Mouse (Mus musculus): ENCODE measurements around the gene C330021F23Rik. TPM values are rescaled to one million over a fixed set of nuclear protein-coding genes. Genes with fewer than 3 reads are reported as not detected.

The C330021F23Rik gene
- polyA plus RNA-seq, 1 experiment from 2014 or later, result 5.6 TPM

GRCm38 (mm10) chr8:3540076-3540475 lies 27.7 kb upstream of the C330021F23Rik start:
- Histone ChIP-seq H3K4me1 (ENCODE audit: control insufficient read depth, insufficient read depth, low read length) (no peaks in the 10 kb centered on the region), H3K9me3 (ENCODE audit: control insufficient read depth, low read length) (no peaks in the 10 kb centered on the region; the same call in 1 of the 2 replicates), H3K4me3 (ENCODE audit: low read depth, low read length) (no peak overlapping the region), H3K36me3 (ENCODE audit: control insufficient read depth, insufficient read depth, low read length) (peaks cover 5% of the 10 kb centered on the region), H3K27me3 (ENCODE audit: control insufficient read depth, insufficient read depth, low read length) (no peaks in the 10 kb centered on the region), H3K9ac (ENCODE audit: low read length) (no peak overlapping the region), H3K4me2 (ENCODE audit: low read depth) (no peak overlapping the region), H3K27ac (ENCODE audit: low read depth, low read length) (no peak overlapping the region)
- ATAC-seq (ENCODE audit: insufficient read depth, low FRiP score, low TSS enrichment), result no peak
- no peak for DNase-seq (ENCODE audit: low spot score)
- WGBS, result 86% methylated on average over 4 of the region's 4 CpGs

- ATAC-seq (ENCODE audit: insufficient read depth, low FRiP score, low TSS enrichment) (no peak), DNase-seq (ENCODE audit: low spot score) (no peak)
- Histone ChIP-seq H3K4me1 (ENCODE audit: control insufficient read depth, insufficient read depth, low read length) (no peaks in the 10 kb centered on the region), H3K27ac (ENCODE audit: low read depth, low read length) (no peak overlapping the region), H3K36me3 (ENCODE audit: control insufficient read depth, insufficient read depth, low read length) (peaks cover 2% of the 10 kb centered on the region), H3K4me3 (ENCODE audit: low read depth, low read length) (no peak overlapping the region), H3K27me3 (ENCODE audit: control insufficient read depth, insufficient read depth, low read length) (no peaks in the 10 kb centered on the region), H3K9ac (ENCODE audit: low read length) (no peak overlapping the region), H3K9me3 (ENCODE audit: control insufficient read depth, low read length) (no peaks in the 10 kb centered on the region; the same call in 1 of the 2 replicates), H3K4me2 (ENCODE audit: low read depth) (no peak overlapping the region)
- 87% methylated on average over 2 of the region's 2 CpGs for WGBS
These were observed 21.3 kb upstream of the C330021F23Rik start for GRCm38 (mm10) chr8:3546511-3546910.

GRCm38 (mm10) chr8:3552240-3552639 lies 15.6 kb upstream of the C330021F23Rik start:
- H3K9ac ChIP-seq (ENCODE audit: low read length), result no peak overlapping the region
- no peak overlapping the region for H3K4me2 ChIP-seq (ENCODE audit: low read depth)
- H3K27me3 ChIP-seq (ENCODE audit: control insufficient read depth, insufficient read depth, low read length), result no peaks in the 10 kb centered on the region
- H3K36me3 ChIP-seq (ENCODE audit: control insufficient read depth, insufficient read depth, low read length), result no peaks in the 10 kb centered on the region
- H3K9me3 ChIP-seq (ENCODE audit: control insufficient read depth, low read length), result no peaks in the 10 kb centered on the region
- H3K27ac ChIP-seq (ENCODE audit: low read depth, low read length), result no peak overlapping the region
- DNase-seq (ENCODE audit: low spot score) (no peak), ATAC-seq (ENCODE audit: insufficient read depth, low FRiP score, low TSS enrichment) (no peak)
- no peaks in the 10 kb centered on the region for H3K4me1 ChIP-seq (ENCODE audit: control insufficient read depth, insufficient read depth, low read length)
- H3K4me3 ChIP-seq (ENCODE audit: low read depth, low read length), result no peak overlapping the region
- 82% methylated on average over 1 of the region's 1 CpGs for WGBS

- H3K9me3 ChIP-seq (ENCODE audit: control insufficient read depth, low read length), result no peaks in the 10 kb centered on the region
- WGBS, result 64% methylated on average over 4 of the region's 4 CpGs
- H3K27ac ChIP-seq (ENCODE audit: low read depth, low read length), result no peak overlapping the region
- no peaks in the 10 kb centered on the region for H3K4me1 ChIP-seq (ENCODE audit: control insufficient read depth, insufficient read depth, low read length)
- H3K4me2 ChIP-seq (ENCODE audit: low read depth), result no peak overlapping the region
- no peaks in the 10 kb centered on the region for H3K36me3 ChIP-seq (ENCODE audit: control insufficient read depth, insufficient read depth, low read length)
- H3K27me3 ChIP-seq (ENCODE audit: control insufficient read depth, insufficient read depth, low read length), result no peaks in the 10 kb centered on the region
- ATAC-seq (ENCODE audit: insufficient read depth, low FRiP score, low TSS enrichment) (peak; percentile 90), DNase-seq (ENCODE audit: low spot score) (no peak)
- H3K9ac ChIP-seq (ENCODE audit: low read length), result no peak overlapping the region
- no peak overlapping the region for H3K4me3 ChIP-seq (ENCODE audit: low read depth, low read length)
These were observed 11.7 kb upstream of the C330021F23Rik start for GRCm38 (mm10) chr8:3556114-3556513.

- Histone ChIP-seq H3K4me1 (ENCODE audit: control insufficient read depth, insufficient read depth, low read length) (no peaks in the 10 kb centered on the region), H3K4me3 (ENCODE audit: low read depth, low read length) (peak overlapping the region; percentile 23), H3K36me3 (ENCODE audit: control insufficient read depth, insufficient read depth, low read length) (no peaks in the 10 kb centered on the region), H3K9ac (ENCODE audit: low read length) (peak overlapping the region; percentile 44), H3K27me3 (ENCODE audit: control insufficient read depth, insufficient read depth, low read length) (no peaks in the 10 kb centered on the region), H3K9me3 (ENCODE audit: control insufficient read depth, low read length) (no peaks in the 10 kb centered on the region), H3K27ac (ENCODE audit: low read depth, low read length) (no peak overlapping the region), H3K4me2 (ENCODE audit: low read depth) (peak overlapping the region; percentile 41)
- DNase-seq (ENCODE audit: low spot score) (no peak), ATAC-seq (ENCODE audit: insufficient read depth, low FRiP score, low TSS enrichment) (no peak)
- whole genome bisulfite sequencing, result 8% methylated on average over 7 of the region's 7 CpGs
These were observed 588 bp downstream of the C330021F23Rik start for GRCm38 (mm10) chr8:3568378-3568777.

GRCm38 (mm10) chr8:3569784-3570183 lies 2.0 kb downstream of the C330021F23Rik start:
- H3K9me3 ChIP-seq (ENCODE audit: control insufficient read depth, low read length), result no peaks in the 10 kb centered on the region
- H3K27ac ChIP-seq (ENCODE audit: low read depth, low read length), result no peak overlapping the region
- H3K9ac ChIP-seq (ENCODE audit: low read length), result no peak overlapping the region
- ATAC-seq (ENCODE audit: insufficient read depth, low FRiP score, low TSS enrichment) (no peak), DNase-seq (ENCODE audit: low spot score) (no peak)
- WGBS, result 89% methylated on average over 5 of the region's 5 CpGs
- H3K4me2 ChIP-seq (ENCODE audit: low read depth), result no peak overlapping the region
- H3K36me3 ChIP-seq (ENCODE audit: control insufficient read depth, insufficient read depth, low read length), result no peaks in the 10 kb centered on the region
- H3K4me3 ChIP-seq (ENCODE audit: low read depth, low read length), result no peak overlapping the region
- no peaks in the 10 kb centered on the region for H3K4me1 ChIP-seq (ENCODE audit: control insufficient read depth, insufficient read depth, low read length)
- no peaks in the 10 kb centered on the region for H3K27me3 ChIP-seq (ENCODE audit: control insufficient read depth, insufficient read depth, low read length)

GRCm38 (mm10) chr8:3574546-3574945 lies 6.8 kb downstream of the C330021F23Rik start:
- no peaks in the 10 kb centered on the region for H3K27me3 ChIP-seq (ENCODE audit: control insufficient read depth, insufficient read depth, low read length)

GRCm38 (mm10) chr8:3576211-3576960 lies 8.6 kb downstream of the C330021F23Rik start:
- Histone ChIP-seq H3K27me3 (ENCODE audit: control insufficient read depth, insufficient read depth, low read length) (no peaks in the 10 kb centered on the region), H3K9ac (ENCODE audit: low read length) (no peak overlapping the region), H3K36me3 (ENCODE audit: control insufficient read depth, insufficient read depth, low read length) (no peaks in the 10 kb centered on the region), H3K27ac (ENCODE audit: low read depth, low read length) (no peak overlapping the region), H3K9me3 (ENCODE audit: control insufficient read depth, low read length) (no peaks in the 10 kb centered on the region), H3K4me2 (ENCODE audit: low read depth) (no peak overlapping the region), H3K4me3 (ENCODE audit: low read depth, low read length) (no peak overlapping the region), H3K4me1 (ENCODE audit: control insufficient read depth, insufficient read depth, low read length) (no peaks in the 10 kb centered on the region)
- DNase-seq (ENCODE audit: low spot score), result no peak
- no peak for ATAC-seq (ENCODE audit: insufficient read depth, low FRiP score, low TSS enrichment)
- 78% methylated on average over 15 of the region's 15 CpGs for WGBS

More at GRCm38 (mm10) chr8:3574546-3574945, 6.8 kb downstream of the C330021F23Rik start:
- H3K9ac ChIP-seq (ENCODE audit: low read length), result no peak overlapping the region
- ATAC-seq (ENCODE audit: insufficient read depth, low FRiP score, low TSS enrichment), result no peak
- WGBS, result 92% methylated on average over 3 of the region's 3 CpGs
- no peaks in the 10 kb centered on the region for H3K9me3 ChIP-seq (ENCODE audit: control insufficient read depth, low read length)
- no peaks in the 10 kb centered on the region for H3K36me3 ChIP-seq (ENCODE audit: control insufficient read depth, insufficient read depth, low read length)
- no peak overlapping the region for H3K27ac ChIP-seq (ENCODE audit: low read depth, low read length)
- no peaks in the 10 kb centered on the region for H3K4me1 ChIP-seq (ENCODE audit: control insufficient read depth, insufficient read depth, low read length)
- DNase-seq (ENCODE audit: low spot score), result no peak
- H3K4me3 ChIP-seq (ENCODE audit: low read depth, low read length), result no peak overlapping the region
- H3K4me2 ChIP-seq (ENCODE audit: low read depth), result no peak overlapping the region
